Mouse (Mus musculus) heart, embryonic 14.5 days (tissue): ENCODE data around the gene Slamf6. TPM values are rescaled to one million over a fixed set of nuclear protein-coding genes. Genes with fewer than 3 reads are reported as not detected.

Source experiments
- ATAC-seq: fragments of 200-750 bp; cut with Nextera tagmentation; 2 replicates; pipeline ENCODE4 v1.8.0; 2017; ENCODE audit warnings: low read depth, moderate TSS enrichment; ENCODE audit not compliant: insufficient number of reproducible peaks, insufficient read depth, low FRiP score
- H3K27ac ChIP-seq, 2 experiments: fragments of 200-500 bp in 1 of 2; fragments of 300-500 bp in 1 of 2; sonication (generic) in 1 of 2; replicated peaks in 1 of 2; 2 replicates each; pipeline ENCODE4 v1.5.1; 2012 to 2014; ENCODE audit warnings: low read depth in 2 of 2, low read length in 2 of 2, control low read depth in 1 of 2, mild to moderate bottlenecking in 1 of 2, mixed read lengths in 1 of 2; ENCODE audit not compliant: control insufficient read depth in 1 of 2, insufficient read depth in 1 of 2
- H3K27me3 ChIP-seq: fragments of 300-500 bp; sonication (generic); 2 replicates; pipeline ENCODE4 v1.6.1; 2014; ENCODE audit warnings: mild to moderate bottlenecking, low read length, control low read depth; ENCODE audit not compliant: control insufficient read depth, insufficient read depth
- H3K36me3 ChIP-seq: fragments of 300-500 bp; sonication (generic); 2 replicates; pipeline ENCODE4 v1.6.1; 2014; ENCODE audit warnings: mild to moderate bottlenecking, control low read depth, low read length, mixed read lengths; ENCODE audit not compliant: control insufficient read depth, insufficient read depth
- H3K4me1 ChIP-seq, 2 experiments: fragments of 200-500 bp in 1 of 2; fragments of 300-500 bp in 1 of 2; sonication (generic) in 1 of 2; 2 replicates each; pipeline ENCODE4 v1.6.1; 2012 to 2014; ENCODE audit warnings: low read length in 2 of 2, control low read depth in 1 of 2, mixed read lengths in 1 of 2; ENCODE audit not compliant: control insufficient read depth in 2 of 2, insufficient read depth in 2 of 2
- H3K4me2 ChIP-seq: fragments of 300-500 bp; sonication (generic); 2 replicates; pipeline ENCODE4 v1.6.1; 2014; ENCODE audit warnings: mild to moderate bottlenecking, low read length
- H3K4me3 ChIP-seq, 2 experiments: fragments of 200-500 bp in 1 of 2; fragments of 300-500 bp in 1 of 2; sonication (generic) in 1 of 2; 2 replicates each; pipeline ENCODE4 v1.5.1; 2012 to 2014; ENCODE audit warnings: low read length in 2 of 2, mild to moderate bottlenecking in 2 of 2, control low read depth in 1 of 2, low read depth in 1 of 2, moderate library complexity in 1 of 2; ENCODE audit not compliant: control insufficient read depth in 1 of 2, insufficient read depth in 1 of 2
- H3K9ac ChIP-seq: fragments of 300-500 bp; sonication (generic); 2 replicates; pipeline ENCODE4 v1.6.1; 2014; ENCODE audit warnings: mild to moderate bottlenecking, low read length
- H3K9me3 ChIP-seq: fragments of 300-500 bp; sonication (generic); 2 replicates; pipeline ENCODE4 v1.6.1; 2016; ENCODE audit warnings: low read length, control low read depth; ENCODE audit not compliant: control insufficient read depth
- WGBS: fragments of 180-500 bp; shearing (Covaris S2); extraction: QIAGEN DNeasy Blood & Tissue Kit; methylation state at CpG from one replicate; pipeline ENCODE4 v1.1.7; 2014; 5-methylcytosine and 5-hydroxymethylcytosine counted together
- polyA plus RNA-seq: library from polyadenylated mRNA; unstranded; fragments of >200 nt; fragmentation: Nextera tagmentation; extraction: Ambion mirVana; gene quantifications from 2 replicates; pipeline ENCODE4 v1.2.1, GENCODE M21; 2014

Slamf6 gene
- polyA plus RNA-seq, 1 experiment from 2014 or later, result 0.14 TPM

DNA sequence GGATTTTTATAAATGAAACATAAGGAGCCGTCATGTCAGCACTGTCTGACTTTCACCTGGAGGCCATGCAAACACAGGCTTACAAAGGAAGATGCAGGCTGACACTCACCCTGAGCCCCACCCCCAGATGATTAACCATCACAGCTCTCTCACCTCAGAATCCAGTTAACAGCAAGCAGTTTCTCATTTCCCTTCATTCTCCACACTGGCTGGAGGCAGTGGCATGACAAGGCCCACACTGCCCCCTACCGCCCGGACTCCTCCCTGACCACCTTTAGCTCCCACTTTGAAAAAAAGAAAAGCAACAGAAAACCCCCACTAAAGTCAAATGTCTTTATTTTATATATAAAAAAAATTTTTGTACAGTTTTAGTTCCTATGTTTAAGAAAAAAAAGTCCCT is 83.3 kb downstream of the Slamf6 start:
- no peaks in the 10 kb centered on the region for H3K27me3 ChIP-seq
- WGBS, result 46% methylated on average over 3 of the region's 3 CpGs
- H3K4me3 ChIP-seq, result no peak overlapping the region
- H3K9me3 ChIP-seq, result no peaks in the 10 kb centered on the region
- no peak for ATAC-seq
- H3K27ac ChIP-seq, result no peak overlapping the region
- peaks cover 30% of the 10 kb centered on the region for H3K36me3 ChIP-seq
- peaks cover 4 to 9% of the 10 kb centered on the region in 2 experiments for H3K4me1 ChIP-seq
- no peak overlapping the region for H3K9ac ChIP-seq
- no peak overlapping the region for H3K4me2 ChIP-seq

DNA sequence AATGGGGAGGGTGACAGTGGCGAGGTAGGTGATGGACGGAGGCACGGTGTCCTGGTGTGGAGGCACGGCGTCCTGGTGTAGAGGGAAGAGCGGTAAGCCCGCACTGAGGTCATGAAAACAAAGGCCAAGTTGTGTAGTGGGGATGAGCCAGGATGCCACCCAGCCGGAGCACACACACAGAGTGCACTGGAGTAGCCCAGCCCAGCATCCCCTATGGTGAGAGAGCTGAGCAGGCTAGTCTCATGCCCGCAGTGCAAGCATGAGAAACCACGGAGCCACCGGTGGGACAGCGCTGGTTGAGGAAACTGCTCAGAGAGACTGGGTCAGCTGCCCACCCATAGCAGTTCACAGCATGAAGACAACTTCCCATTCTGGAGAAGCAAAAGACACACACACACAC is 84.3 kb downstream of the Slamf6 start:
- Histone ChIP-seq H3K27ac (0 out of 4 replicates have a peak overlapping the region, but pooled peaks of 1 of the 2 experiments have one; percentile 41), H3K9me3 (no peaks in the 10 kb centered on the region), H3K4me2 (no peak overlapping the region), H3K36me3 (peaks cover 40% of the 10 kb centered on the region), H3K4me1 (peaks cover 2% of the 10 kb centered on the region in 2 experiments; a peak in 3 of 4 replicates), H3K4me3 (no peak overlapping the region), H3K27me3 (no peaks in the 10 kb centered on the region), H3K9ac (no peak overlapping the region)
- WGBS, result 64% methylated on average over 12 of the region's 12 CpGs
- no peak for ATAC-seq

Other genes with a start within 250 kb of the Slamf6 start
- gene Cd48, start 235.5 kb upstream of the Slamf6 start, polyA plus RNA-seq, result 1.7 and 3.7 TPM in 2 replicates
- gene Slamf1, start 150.4 kb upstream of the Slamf6 start, polyA plus RNA-seq, result 0.16 and 0.19 TPM in 2 replicates
- gene Cd84, start 77.8 kb upstream of the Slamf6 start, polyA plus RNA-seq, result 2.0 and 2.1 TPM in 2 replicates
- not detected in 2 replicates for gene Gm10521, start 21.9 kb upstream of the Slamf6 start, polyA plus RNA-seq
- 9.2 and 10.0 TPM in 2 replicates for gene Vangl2, start 110.9 kb downstream of the Slamf6 start, polyA plus RNA-seq
- gene Nhlh1, start 140.1 kb downstream of the Slamf6 start, polyA plus RNA-seq, result not detected in 2 replicates
- 157 and 163 TPM in 2 replicates for gene Copa, start 165.0 kb downstream of the Slamf6 start, polyA plus RNA-seq
- gene Ncstn, start 165.3 kb downstream of the Slamf6 start, polyA plus RNA-seq, result 120 TPM in 2 replicates
- 119 and 136 TPM in 2 replicates for gene Pex19, start 209.2 kb downstream of the Slamf6 start, polyA plus RNA-seq
- 101 and 104 TPM in 2 replicates for gene Dcaf8, start 230.6 kb downstream of the Slamf6 start, polyA plus RNA-seq